Mouse (Mus musculus) activated CD4-positive, CD25-positive, alpha-beta regulatory T cell, adult 4 months (primary cell): ENCODE measurements around the gene Scarf2. TPM values are rescaled to one million over a fixed set of nuclear protein-coding genes. Genes with fewer than 3 reads are reported as not detected.

Experiments
- ATAC-seq: one replicate; pipeline ENCODE4 v1.8.0; 2017
- polyA plus RNA-seq, 2 experiments: library from polyadenylated mRNA; unstranded; fragments of 100-300 nt; shearing (Covaris generic); gene quantifications; one replicate each; pipeline ENCODE4 v1.2.1; 2017

The Scarf2 gene
- polyA plus RNA-seq, 2 experiments from 2014 or later, result not detected

- ATAC-seq, result no peak
Measured at GRCm38 (mm10) chr16:17832821-17833220, 35.7 kb downstream of the Scarf2 start, which contains the start of gene B830017H08Rik. Gene B830017H08Rik (plus strand): TSS chr16:17833121.

- no peak for ATAC-seq
Measured at GRCm38 (mm10) chr16:17833321-17833680, 36.2 kb downstream of the Scarf2 start.

GRCm38 (mm10) chr16:17833681-17834399 is 36.8 kb downstream of the Scarf2 start:
- no peak for ATAC-seq

GRCm38 (mm10) chr16:17834543-17834942 is 37.5 kb downstream of the Scarf2 start:
- ATAC-seq, result no peak

GRCm38 (mm10) chr16:17835481-17835880 is 38.4 kb downstream of the Scarf2 start:
- ATAC-seq, result no peak

GRCm38 (mm10) chr16:17838051-17838450 is 41.0 kb downstream of the Scarf2 start, which contains the start of gene Car15:
Gene Car15 (minus strand): TSS chr16:17838364.
- ATAC-seq, result no peak

GRCm38 (mm10) chr16:17839976-17840375 is 42.9 kb downstream of the Scarf2 start:
- no peak for ATAC-seq

GRCm38 (mm10) chr16:17842437-17842836 is 45.4 kb downstream of the Scarf2 start:
- no peak for ATAC-seq

- ATAC-seq, result no peak
Measured at GRCm38 (mm10) chr16:17843701-17844365, 46.8 kb downstream of the Scarf2 start.

GRCm38 (mm10) chr16:17848431-17848830 is 51.3 kb downstream of the Scarf2 start:
- ATAC-seq, result no peak

GRCm38 (mm10) chr16:17848928-17849327 is 51.8 kb downstream of the Scarf2 start:
- no peak for ATAC-seq

- ATAC-seq, result no peak
Measured at GRCm38 (mm10) chr16:17849486-17849885, 52.4 kb downstream of the Scarf2 start.

- ATAC-seq, result no peak
Measured at GRCm38 (mm10) chr16:17851331-17851730, 54.2 kb downstream of the Scarf2 start.

GRCm38 (mm10) chr16:17851860-17852259 is 54.8 kb downstream of the Scarf2 start:
- ATAC-seq, result no peak

- ATAC-seq, result no peak
Measured at GRCm38 (mm10) chr16:17853263-17853662, 56.2 kb downstream of the Scarf2 start.

GRCm38 (mm10) chr16:17857157-17857556 is 60.1 kb downstream of the Scarf2 start:
- ATAC-seq, result no peak

Other genes with a start within 250 kb of the Scarf2 start
- not detected for gene Lrrc74b, start 236.0 kb upstream of the Scarf2 start, polyA plus RNA-seq
- not detected for gene P2rx6, start 235.4 kb upstream of the Scarf2 start, polyA plus RNA-seq
- under 1 TPM; 0.42 to 0.69 TPM for gene Slc7a4, start 214.1 kb upstream of the Scarf2 start, polyA plus RNA-seq
- 10 to 100 TPM; 10.4 to 18.1 TPM for gene Smpd4, start 177.9 kb upstream of the Scarf2 start, polyA plus RNA-seq
- under 1 TPM in 1 of 2 experiments, not detected in 1; 0.75 TPM for gene Ccdc74a, start 150.8 kb upstream of the Scarf2 start, polyA plus RNA-seq
- 10 to 100 TPM; 66.5 to 89.2 TPM for gene Med15, start 64.4 kb upstream of the Scarf2 start, polyA plus RNA-seq
- 10 to 100 TPM; 11.8 to 16.3 TPM for gene Klhl22, start 37.7 kb upstream of the Scarf2 start, polyA plus RNA-seq
- not detected for gene B830017H08Rik, start 35.8 kb downstream of the Scarf2 start, polyA plus RNA-seq
- gene Car15, start 41.1 kb downstream of the Scarf2 start, polyA plus RNA-seq, result 1 to 10 TPM; 2.7 to 3.3 TPM
- gene Gm20518, start 94.4 kb downstream of the Scarf2 start, polyA plus RNA-seq, result under 1 TPM in 1 of 2 experiments, not detected in 1; 0.15 TPM
- gene Tssk1, start 96.9 kb downstream of the Scarf2 start, polyA plus RNA-seq, result not detected
- 10 to 100 TPM; 17.6 to 20.8 TPM for gene Dgcr2, start 101.3 kb downstream of the Scarf2 start, polyA plus RNA-seq
- not detected for gene Tssk2, start 101.4 kb downstream of the Scarf2 start, polyA plus RNA-seq
- 10 to 100 TPM; 24.1 to 40.2 TPM for gene Ess2, start 114.1 kb downstream of the Scarf2 start, polyA plus RNA-seq
- not detected for gene Gsc2, start 117.8 kb downstream of the Scarf2 start, polyA plus RNA-seq
- gene Slc25a1, start 130.9 kb downstream of the Scarf2 start, polyA plus RNA-seq, result 10 to 100 TPM in 1 of 2 experiments, 1 to 10 TPM in 1; 6.3 to 13.1 TPM
- not detected for gene Vpreb2, start 183.1 kb downstream of the Scarf2 start, polyA plus RNA-seq